Mouse (Mus musculus) ES-Bruce4 (cell line): Measurements from ENCODE around the gene Fbxo21. TPM values are rescaled to one million over a fixed set of nuclear protein-coding genes. Genes with fewer than 3 reads are reported as not detected.
A peak's percentile ranks its signal among the peaks of the same experiment; 100 is the strongest.

Experiments
- H3K27ac ChIP-seq: 2 replicates; pipeline ENCODE4 v1.5.1; 2012; ENCODE audit warnings: low read length, inconsistent platforms; ENCODE audit not compliant: insufficient read depth
- H3K27me3 ChIP-seq: 2 replicates; pipeline ENCODE4 v1.6.1; 2012; ENCODE audit warnings: mild to moderate bottlenecking, low read length, inconsistent platforms; ENCODE audit not compliant: control insufficient read depth, poor library complexity, insufficient read depth, severe bottlenecking
- H3K36me3 ChIP-seq: 2 replicates; pipeline ENCODE4 v1.6.1; 2012; ENCODE audit warnings: inconsistent platforms, mild to moderate bottlenecking, low read length, moderate library complexity; ENCODE audit not compliant: control insufficient read depth, poor library complexity, insufficient read depth, severe bottlenecking
- H3K4me1 ChIP-seq: one replicate; pipeline ENCODE4 v1.8.1; 2011; ENCODE audit warnings: low read length; ENCODE audit not compliant: control insufficient read depth, insufficient read depth
- H3K4me3 ChIP-seq: 2 replicates; pipeline ENCODE4 v1.5.1; 2011; ENCODE audit warnings: low read depth, mild to moderate bottlenecking, low read length
- H3K9ac ChIP-seq: 2 replicates; pipeline ENCODE4 v1.6.1; 2012; ENCODE audit warnings: low read depth, mild to moderate bottlenecking, inconsistent platforms; ENCODE audit not compliant: poor library complexity, severe bottlenecking
- H3K9me3 ChIP-seq: replicated peaks from 2 replicates; pipeline ENCODE4 v1.6.1; 2012; ENCODE audit warnings: mild to moderate bottlenecking, low read length, inconsistent platforms; ENCODE audit not compliant: control insufficient read depth, poor library complexity, insufficient read depth, severe bottlenecking
- CTCF ChIP-seq: IDR thresholded peaks from one replicate; pipeline ENCODE4 v1.8.1; 2011; ENCODE audit warnings: low read depth, low read length
- EP300 ChIP-seq: IDR thresholded peaks from 2 replicates; pipeline ENCODE4 v1.6.1; 2011; ENCODE audit warnings: low read depth, low read length; ENCODE audit not compliant: insufficient read depth
- POLR2A ChIP-seq: IDR thresholded peaks from one replicate; pipeline ENCODE4 v1.8.1; 2011; ENCODE audit warnings: low read length; ENCODE audit not compliant: insufficient read depth
- polyA plus RNA-seq: library from polyadenylated mRNA; stranded (reverse); fragments of >200 nt; gene quantifications from 2 replicates; pipeline ENCODE4 v1.2.4, GENCODE M21; 2011; ENCODE audit warnings: low read depth; ENCODE audit not compliant: missing spikeins, insufficient read depth, insufficient read length

Gene Fbxo21
- polyA plus RNA-seq, 1 experiment, result 60.1 TPM

DNA sequence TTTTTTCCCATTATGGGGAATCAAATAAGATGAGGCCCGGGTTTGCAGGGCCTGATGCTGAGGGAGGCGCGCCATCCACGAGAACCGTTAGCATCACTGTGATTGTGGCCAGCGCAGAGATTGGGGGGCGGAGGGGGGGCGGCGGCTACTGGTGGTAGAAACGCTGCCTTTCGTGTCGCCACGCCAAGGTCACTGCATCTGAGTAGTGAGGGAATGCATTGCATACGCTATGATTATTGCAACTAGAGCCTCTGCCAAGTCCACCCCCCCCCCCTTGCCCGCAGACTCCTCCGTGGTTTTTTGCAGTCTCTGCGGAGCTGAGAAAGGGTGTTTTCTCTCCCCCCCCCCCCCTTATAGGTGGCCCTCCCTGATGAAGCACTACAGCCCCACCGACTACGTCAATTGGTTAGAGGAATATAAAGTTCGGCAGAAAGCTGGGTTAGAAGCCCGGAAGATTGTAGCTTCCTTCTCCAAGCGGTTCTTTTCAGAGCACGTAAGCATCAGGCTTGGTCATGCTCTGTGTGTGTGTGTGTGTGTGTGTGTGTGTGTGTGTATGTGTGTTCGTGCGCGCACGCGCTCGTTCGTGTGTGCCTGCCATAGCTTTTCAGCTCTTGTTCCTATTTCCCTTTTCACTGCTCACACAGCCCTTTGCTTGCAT lies 1.1 kb downstream of the Fbxo21 start:
- no peaks in the 10 kb centered on the region for H3K4me1 ChIP-seq
- TF ChIP-seq CTCF (no peak), POLR2A (no peak), EP300 (no peak)
- H3K9me3 ChIP-seq, result no peaks in the 10 kb centered on the region
- H3K9ac ChIP-seq, result peak overlapping the region; percentile 82
- H3K27ac ChIP-seq, result no peak overlapping the region
- H3K4me3 ChIP-seq, result peak overlapping the region; percentile 73
- peaks cover 5% of the 10 kb centered on the region; the same call in 1 of the 2 replicates for H3K36me3 ChIP-seq
- H3K27me3 ChIP-seq, result no peaks in the 10 kb centered on the region

DNA sequence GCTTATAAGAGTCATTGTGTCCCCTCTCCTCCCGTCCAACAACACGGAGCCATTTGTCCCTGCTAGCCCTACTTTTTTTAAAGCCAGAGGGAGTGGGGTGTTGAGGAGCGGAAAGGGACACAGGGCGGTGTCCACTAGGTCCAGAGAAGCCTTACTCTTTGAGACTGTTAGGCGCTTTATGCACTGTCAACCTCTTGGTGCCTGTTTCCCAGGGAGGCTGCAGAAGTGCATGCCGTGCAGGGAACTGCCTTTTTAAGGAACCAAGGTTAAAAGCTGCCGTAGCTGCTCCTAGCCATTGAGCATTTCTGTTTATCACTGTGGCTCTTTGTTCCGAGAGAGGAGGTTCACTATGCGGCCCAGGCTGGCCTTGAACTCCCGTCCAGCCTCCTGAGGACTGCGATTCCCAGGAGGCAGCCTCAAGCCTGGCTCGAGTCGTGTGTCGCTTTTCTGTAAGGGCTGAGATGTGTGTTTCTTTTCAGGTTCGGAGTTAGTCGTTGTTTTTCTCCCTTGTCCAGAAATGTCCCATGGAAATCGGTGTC lies 1.7 kb downstream of the Fbxo21 start:
- no peaks in the 10 kb centered on the region for H3K27me3 ChIP-seq
- H3K4me1 ChIP-seq, result no peaks in the 10 kb centered on the region
- H3K9me3 ChIP-seq, result no peaks in the 10 kb centered on the region
- H3K4me3 ChIP-seq, result peak overlapping the region; percentile 73
- H3K9ac ChIP-seq, result no peak overlapping the region
- TF ChIP-seq CTCF (no peak), EP300 (no peak), POLR2A (no peak)
- H3K27ac ChIP-seq, result no peak overlapping the region
- H3K36me3 ChIP-seq, result peaks cover 11% of the 10 kb centered on the region; the same call in 1 of the 2 replicates

DNA sequence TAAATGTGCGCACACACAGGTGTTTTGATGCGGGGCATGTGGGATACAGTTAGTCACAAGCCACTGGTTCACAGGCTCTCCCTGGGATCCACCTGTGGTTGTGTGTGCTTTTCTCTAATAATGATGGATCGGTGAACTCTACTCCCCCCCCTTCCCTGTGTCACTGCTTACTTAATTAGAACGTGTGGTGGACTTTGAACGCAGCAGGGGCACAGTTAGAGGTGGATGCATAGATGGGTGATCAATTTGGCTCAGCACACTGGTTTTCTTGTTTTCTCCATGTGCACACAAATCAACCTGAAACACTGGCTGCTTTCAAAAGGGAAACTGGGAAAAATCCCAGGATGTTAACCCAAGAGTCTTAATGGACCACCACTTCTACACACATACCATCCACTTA lies 2.6 kb downstream of the Fbxo21 start:
- Histone ChIP-seq H3K4me3 (no peak overlapping the region), H3K4me1 (no peaks in the 10 kb centered on the region), H3K27ac (no peak overlapping the region), H3K36me3 (peaks cover 11% of the 10 kb centered on the region; the same call in 1 of the 2 replicates), H3K9ac (no peak overlapping the region), H3K9me3 (no peaks in the 10 kb centered on the region), H3K27me3 (no peaks in the 10 kb centered on the region)
- TF ChIP-seq EP300, result no peak
- TF ChIP-seq POLR2A, result no peak
- no peak for TF ChIP-seq CTCF

DNA sequence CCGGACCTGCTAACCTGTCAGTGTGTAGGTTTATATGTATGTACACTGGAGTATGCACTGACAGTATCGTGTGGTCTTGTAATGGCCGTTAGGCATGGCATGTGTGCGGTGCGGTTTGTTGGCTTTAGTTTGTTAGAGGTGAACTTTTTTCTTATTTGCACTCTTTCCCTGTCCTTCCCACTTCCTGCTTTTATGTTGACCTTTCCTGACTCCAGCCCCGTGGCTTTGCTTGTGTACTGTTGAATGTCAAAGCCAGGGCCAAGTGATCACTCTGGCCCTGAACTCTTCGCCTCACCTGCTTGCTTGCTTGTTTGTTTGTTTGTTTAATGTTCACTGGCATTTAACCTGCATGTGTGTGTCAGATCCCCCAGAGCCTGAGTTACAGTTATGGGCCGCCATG lies 4.4 kb downstream of the Fbxo21 start:
- Histone ChIP-seq H3K4me3 (no peak overlapping the region), H3K27ac (no peak overlapping the region), H3K27me3 (no peaks in the 10 kb centered on the region), H3K9me3 (no peaks in the 10 kb centered on the region), H3K4me1 (no peaks in the 10 kb centered on the region), H3K9ac (no peak overlapping the region), H3K36me3 (peaks cover 11% of the 10 kb centered on the region; the same call in 1 of the 2 replicates)
- TF ChIP-seq EP300 (no peak), CTCF (no peak), POLR2A (no peak)

DNA sequence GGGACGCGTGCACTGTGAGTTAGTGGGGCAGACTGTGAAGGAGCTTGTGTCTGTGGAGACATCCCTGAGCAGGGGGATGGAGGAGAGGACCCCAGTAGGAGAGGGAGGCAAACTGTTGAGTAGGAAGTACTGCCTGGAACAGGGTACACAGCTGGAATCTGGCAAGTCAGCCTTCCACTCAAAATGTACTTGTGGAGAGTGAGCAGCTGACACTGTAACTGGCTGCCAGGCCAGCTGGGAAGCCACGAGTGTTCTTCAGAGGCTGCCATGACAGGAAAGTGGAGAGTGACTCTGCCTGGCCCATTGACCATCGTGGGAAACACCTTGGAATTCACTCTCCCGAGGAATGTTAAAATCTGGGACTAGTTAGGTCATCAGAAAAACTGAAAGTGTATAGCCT lies 5.4 kb downstream of the Fbxo21 start:
- Histone ChIP-seq H3K9ac (no peak overlapping the region), H3K9me3 (no peaks in the 10 kb centered on the region), H3K27me3 (no peaks in the 10 kb centered on the region), H3K27ac (no peak overlapping the region), H3K4me3 (no peak overlapping the region), H3K4me1 (no peaks in the 10 kb centered on the region), H3K36me3 (peaks cover 20% of the 10 kb centered on the region; the same call in 1 of the 2 replicates)
- TF ChIP-seq CTCF, result no peak
- TF ChIP-seq POLR2A, result no peak
- no peak for TF ChIP-seq EP300

DNA sequence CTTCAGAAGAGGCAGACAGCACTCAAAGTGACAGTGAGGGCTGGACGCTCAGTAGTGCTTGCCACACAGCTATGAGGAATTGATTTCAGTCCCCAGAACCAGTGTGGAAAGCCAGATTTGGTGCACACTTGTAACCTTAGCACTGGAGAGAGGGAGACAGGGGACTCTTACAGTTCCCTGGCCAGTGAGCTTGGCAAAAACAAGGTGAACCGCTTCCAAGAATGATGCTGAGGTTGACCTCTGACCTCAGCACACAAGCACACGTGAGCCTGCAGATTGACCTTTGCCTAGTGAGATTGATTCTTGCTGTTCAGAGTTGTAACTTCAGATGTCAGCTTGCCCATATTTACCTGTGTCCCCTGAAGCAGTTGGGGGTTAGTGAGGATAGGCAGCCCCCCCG lies 9.8 kb downstream of the Fbxo21 start:
- no peak overlapping the region for H3K9ac ChIP-seq
- H3K27ac ChIP-seq, result no peak overlapping the region
- no peaks in the 10 kb centered on the region for H3K9me3 ChIP-seq
- no peaks in the 10 kb centered on the region for H3K27me3 ChIP-seq
- H3K36me3 ChIP-seq, result peaks cover 23% of the 10 kb centered on the region
- TF ChIP-seq CTCF, result no peak
- no peak for TF ChIP-seq EP300
- TF ChIP-seq POLR2A, result no peak
- no peak overlapping the region for H3K4me3 ChIP-seq
- no peaks in the 10 kb centered on the region for H3K4me1 ChIP-seq
